ENCODE assay signal across 19 mouse cellular contexts in genomic region chr6:94921741-94922140, GRCm38 (mm10).
A peak's percentile ranks its signal among the peaks of the same experiment; 100 is the strongest.
DNase-seq lines count a peak whose midpoint lies in the region; TF ChIP-seq lines count a peak whose summit lies in the region.
"Had no signal": no experiment of that assay in that cellular context is flagged by ENCODE, and none has a peak within 500 bp of the region (broad histone marks: within the 10 kb centered on the region; RNA-seq: fewer than 3 reads in every experiment).

No protein-coding gene starts in this region.

- DNase-seq in 3134 (ENCODE audit: extremely low read depth, insufficient read length, low spot score) (peak; percentile 55), MN1 (ENCODE audit: low spot score) (peak; percentile 20)
- DNase-seq in fibroblast of lung, adult 2 months (ENCODE audit: low read depth) = peak; percentile 87
- DNase-seq in mesoderm, embryonic 11.5 days (ENCODE audit: low read depth, low spot score) = peak; percentile 30
- DNase-seq in right cerebral cortex, adult 2 months (ENCODE audit: low spot score in 2 of 2) = no peak
- DNase-seq in lung, adult 2 months = no peak
- DNase-seq in cerebellum, postnatal 36 days = no peak
- DNase-seq: adrenal gland, postnatal 25 days; cerebellum, adult 11-12 months; cerebellum, postnatal 14 days; gastrocnemius, postnatal 36 days; heart, postnatal 10 days; kidney, postnatal 4 days; lung, postnatal 36 days; thymus, postnatal 4 days had no signal

- TF ChIP-seq POLR2A in lung, adult 2 months (IDR thresholded peaks at IDR 0.05; ENCODE audit: borderline replicate concordance, extremely low read depth, low read depth, low read length) = no peak

- no peaks in the 10 kb centered on the region for H3K4me1 ChIP-seq in lung, adult 2 months (ENCODE audit: control insufficient read depth, insufficient read depth, low read length)
- H3K4me1 ChIP-seq: midbrain, embryonic 10.5 days had no signal

- no peak for TF ChIP-seq CTCF in lung, adult 2 months (IDR thresholded peaks at IDR 0.05; ENCODE audit: insufficient read depth, low read length)

- WGBS in lung, adult 2 months = 69% methylated on average over 2 of the region's 2 CpGs

- H3K4me3 ChIP-seq in lung, adult 2 months (replicated peaks; ENCODE audit: extremely low read depth, low read depth, low read length) = no peak overlapping the region
- H3K4me3 ChIP-seq: erythroblast, embryonic 14.5 days; heart, embryonic 10.5 days; hindbrain, embryonic 12.5 days; midbrain, embryonic 10.5 days had no signal

Comparison
In these comparisons a context has a peak if more than half of its experiments do, and no peak if none do; other contexts are left out.
1. DNase-seq: peak in 3134 (single experiment), MN1 (single experiment), fibroblast of lung, adult 2 months (single experiment) and mesoderm, embryonic 11.5 days (single experiment); none in right cerebral cortex, adult 2 months (0 of 2), lung, adult 2 months (single experiment) and cerebellum, postnatal 36 days (0 of 2).